Mouse (Mus musculus) CD4-positive helper T cell, adult 2 months (primary cell): ENCODE measurements at regions not wholly inside any gene's neighbourhood (a gene's known extent, or its start where the extent isn't known, plus 50 kb on each side); places are given as distances from the start of the nearest gene placed in this dataset.

Source experiments
- DNase-seq: peaks from one replicate; pipeline ENCODE4 v3.0.0-alpha.2; 2012; ENCODE audit warnings: low read depth, missing footprints, low spot score

GRCm38 (mm10) chr3:144012820-144013219 lies 192.2 kb downstream of the Lmo4 start:
- no peak for DNase-seq

- DNase-seq = no peak
These were observed 192.8 kb downstream of the Lmo4 start for GRCm38 (mm10) chr3:144012173-144012572.

GRCm38 (mm10) chr3:144011456-144012025 lies 193.5 kb downstream of the Lmo4 start:
- no peak for DNase-seq

GRCm38 (mm10) chr3:144010558-144010957 lies 194.5 kb downstream of the Lmo4 start:
- DNase-seq = no peak

GRCm38 (mm10) chr3:144007111-144007619 lies 197.9 kb downstream of the Lmo4 start:
- DNase-seq = no peak

- DNase-seq = no peak
These were observed 207.1 kb downstream of the Lmo4 start for GRCm38 (mm10) chr3:143997909-143998308.

GRCm38 (mm10) chr3:143995045-143995444 lies 210.0 kb downstream of the Lmo4 start:
- no peak for DNase-seq

- no peak for DNase-seq
These were observed 216.0 kb downstream of the Lmo4 start for GRCm38 (mm10) chr3:143988991-143989390.

GRCm38 (mm10) chr3:143988037-143988436 lies 217.0 kb downstream of the Lmo4 start:
- DNase-seq = no peak

GRCm38 (mm10) chr3:143986798-143987197 lies 218.2 kb downstream of the Lmo4 start:
- no peak for DNase-seq

- DNase-seq = no peak
These were observed 218.9 kb downstream of the Lmo4 start for GRCm38 (mm10) chr3:143986200-143986506.

GRCm38 (mm10) chr3:143985349-143986199 lies 219.4 kb downstream of the Lmo4 start:
- DNase-seq = no peak

GRCm38 (mm10) chr3:143978703-143979102 lies 226.3 kb downstream of the Lmo4 start:
- no peak for DNase-seq

- DNase-seq = no peak
These were observed 227.1 kb downstream of the Lmo4 start for GRCm38 (mm10) chr3:143977886-143978447.

GRCm38 (mm10) chr3:143973582-143973981 lies 231.4 kb downstream of the Lmo4 start:
- DNase-seq = no peak

GRCm38 (mm10) chr3:143972351-143972750 lies 232.7 kb downstream of the Lmo4 start:
- DNase-seq = no peak

GRCm38 (mm10) chr3:143970771-143971170 lies 234.2 kb downstream of the Lmo4 start:
- no peak for DNase-seq

GRCm38 (mm10) chr3:143955508-143955907 lies 249.5 kb downstream of the Lmo4 start:
- no peak for DNase-seq

GRCm38 (mm10) chr3:143954822-143955221 lies 250.2 kb downstream of the Lmo4 start:
- DNase-seq = no peak

- DNase-seq = no peak
These were observed 252.7 kb downstream of the Lmo4 start for GRCm38 (mm10) chr3:143952289-143952688.

- no peak for DNase-seq
These were observed 255.4 kb downstream of the Lmo4 start for GRCm38 (mm10) chr3:143949656-143950055.

- DNase-seq = no peak
These were observed 255.9 kb downstream of the Lmo4 start for GRCm38 (mm10) chr3:143949026-143949637.
